Mouse (Mus musculus) lung, adult 2 months (tissue): ENCODE results near the gene Olfr597. TPM values are rescaled to one million over a fixed set of nuclear protein-coding genes. Genes with fewer than 3 reads are reported as not detected.
"Not testable (repeated sequence)": the region's sequence is repeated elsewhere in the genome, so short reads cannot be mapped to it uniquely, and the experiment has no call there.

Experiments used
- DNase-seq: peaks from one replicate; pipeline ENCODE4 v3.0.0; 2022
- H3K4me1 ChIP-seq: fragments of 200-500 bp; 2 replicates; pipeline ENCODE4 v1.6.1; 2011; ENCODE audit warnings: low read length; ENCODE audit not compliant: control insufficient read depth, insufficient read depth
- H3K4me3 ChIP-seq: fragments of 200-500 bp; replicated peaks from 2 replicates; pipeline ENCODE3; 2011; ENCODE audit warnings: low read depth, mild to moderate bottlenecking, control low read depth, low read length; ENCODE audit errors: extremely low read depth
- CTCF ChIP-seq: fragments of 200-500 bp; IDR thresholded peaks from 2 replicates; pipeline ENCODE4 v1.5.1; 2011; ENCODE audit warnings: mild to moderate bottlenecking, low read length, control low read depth; ENCODE audit not compliant: insufficient read depth
- POLR2A ChIP-seq: fragments of 200-500 bp; IDR thresholded peaks from 2 replicates; pipeline ENCODE4 v1.6.1; 2011; ENCODE audit warnings: low read depth, mild to moderate bottlenecking, control low read depth, low read length, borderline replicate concordance; ENCODE audit errors: extremely low read depth
- WGBS: fragments of 180-500 bp; shearing (Covaris S2); methylation state at CpG from one replicate; pipeline ENCODE4 v1.1.7; 2018; 5-methylcytosine and 5-hydroxymethylcytosine counted together
- polyA plus RNA-seq: library from polyadenylated mRNA; depleted of rRNA; stranded (reverse); fragments of >200 nt; gene quantifications from 2 replicates; pipeline ENCODE4 v1.2.3, GENCODE M21; 2012; rRNA removed

Gene Olfr597
- not detected in 2 replicates for polyA plus RNA-seq

GRCm38 (mm10) chr7:103316015-103316414, at the start of gene Olfr597:
Gene Olfr597, plus strand, starts transcription at chr7:103316315.
- H3K4me3 ChIP-seq, H3K4me1 ChIP-seq, DNase-seq: not testable (repeated sequence)
- WGBS, result 74% methylated on average over 2 of the region's 2 CpGs

- H3K4me3 ChIP-seq, H3K4me1 ChIP-seq, DNase-seq: not testable (repeated sequence)
- WGBS, result 72% methylated on average over 2 of the region's 2 CpGs
Observed at GRCm38 (mm10) chr7:103305348-103305747, 10.8 kb upstream of the Olfr597 start, which contains the start of gene Olfr596. Gene Olfr596, plus strand, starts transcription at chr7:103305648.

GRCm38 (mm10) chr7:103323268-103323667, 7.2 kb downstream of the Olfr597 start, which contains the start of gene Olfr598:
Gene Olfr598, plus strand, starts transcription at chr7:103323568.
- DNase-seq, result no peak
- no peaks in the 10 kb centered on the region for H3K4me1 ChIP-seq
- H3K4me3 ChIP-seq, result no peak within 1 kb of the TSS
- no peak for TF ChIP-seq CTCF
- TF ChIP-seq POLR2A, result no peak

- TF ChIP-seq POLR2A, result no peak
- TF ChIP-seq CTCF, result no peak
- H3K4me3 ChIP-seq, result no peak within 1 kb of the TSS
- WGBS, result 88% methylated on average over 1 of the region's 1 CpGs
- H3K4me1 ChIP-seq, result no peaks in the 10 kb centered on the region
- no peak for DNase-seq
Observed at GRCm38 (mm10) chr7:103335617-103336016, 19.5 kb downstream of the Olfr597 start, which contains the start of gene Olfr599. Gene Olfr599, plus strand, starts transcription at chr7:103335917.

GRCm38 (mm10) chr7:103349569-103349968, 33.5 kb downstream of the Olfr597 start, which contains the start of gene Olfr600:
Gene Olfr600, minus strand, starts transcription at chr7:103349669.
- Histone ChIP-seq H3K4me3 (no peak within 1 kb of the TSS), H3K4me1 (no peaks in the 10 kb centered on the region)
- DNase-seq, result no peak
- TF ChIP-seq CTCF (no peak), POLR2A (no peak)

- Histone ChIP-seq H3K4me3 (no peak within 1 kb of the TSS), H3K4me1 (no peaks in the 10 kb centered on the region)
- WGBS, result 80% methylated on average over 1 of the region's 1 CpGs
- no peak for DNase-seq
- TF ChIP-seq POLR2A (no peak), CTCF (no peak)
Observed at GRCm38 (mm10) chr7:103362555-103362954, 46.4 kb downstream of the Olfr597 start, which contains the start of gene Olfr601. Gene Olfr601, minus strand, starts transcription at chr7:103362655.

Other genes with a start within 250 kb of the Olfr597 start
- gene Olfr584, start 234.4 kb upstream of the Olfr597 start, polyA plus RNA-seq, result not detected in 2 replicates
- not detected in 2 replicates for gene Olfr585, start 218.6 kb upstream of the Olfr597 start, polyA plus RNA-seq
- gene Olfr586, start 190.7 kb upstream of the Olfr597 start, polyA plus RNA-seq, result not detected in 2 replicates
- gene Olfr588-ps1, start 175.4 kb upstream of the Olfr597 start, polyA plus RNA-seq, result not detected in 2 replicates
- not detected in 2 replicates for gene Olfr589, start 160.0 kb upstream of the Olfr597 start, polyA plus RNA-seq
- gene Olfr591, start 138.0 kb upstream of the Olfr597 start, polyA plus RNA-seq, result not detected in 2 replicates
- gene Olfr592, start 131.5 kb upstream of the Olfr597 start, polyA plus RNA-seq, result not detected in 2 replicates
- not detected in 2 replicates for gene Olfr593, start 104.5 kb upstream of the Olfr597 start, polyA plus RNA-seq
- gene Olfr594, start 99.3 kb upstream of the Olfr597 start, polyA plus RNA-seq, result not detected in 2 replicates
- not detected in 2 replicates for gene Usp17ld, start 63.8 kb upstream of the Olfr597 start, polyA plus RNA-seq
- not detected in 2 replicates for gene Olfr596, start 10.7 kb upstream of the Olfr597 start, polyA plus RNA-seq
- not detected in 2 replicates for gene Olfr598, start 7.3 kb downstream of the Olfr597 start, polyA plus RNA-seq
- not detected in 2 replicates for gene Olfr599, start 19.6 kb downstream of the Olfr597 start, polyA plus RNA-seq
- gene Olfr600, start 33.4 kb downstream of the Olfr597 start, polyA plus RNA-seq, result not detected in 2 replicates
- not detected in 2 replicates for gene Olfr601, start 46.3 kb downstream of the Olfr597 start, polyA plus RNA-seq
- not detected in 2 replicates for gene Olfr603, start 69.9 kb downstream of the Olfr597 start, polyA plus RNA-seq
- gene Usp17lc, start 98.8 kb downstream of the Olfr597 start, polyA plus RNA-seq, result not detected in 2 replicates
- gene Olfr605, start 129.1 kb downstream of the Olfr597 start, polyA plus RNA-seq, result not detected in 2 replicates
- not detected in 2 replicates for gene Olfr606, start 132.7 kb downstream of the Olfr597 start, polyA plus RNA-seq
- not detected in 2 replicates for gene Olfr607, start 147.8 kb downstream of the Olfr597 start, polyA plus RNA-seq
- not detected in 2 replicates for gene Olfr608, start 153.6 kb downstream of the Olfr597 start, polyA plus RNA-seq
- not detected in 2 replicates for gene Olfr609, start 181.7 kb downstream of the Olfr597 start, polyA plus RNA-seq
- not detected in 2 replicates for gene Olfr610, start 195.8 kb downstream of the Olfr597 start, polyA plus RNA-seq
- not detected in 2 replicates for gene Olfr611, start 204.5 kb downstream of the Olfr597 start, polyA plus RNA-seq
- not detected in 2 replicates for gene Olfr612, start 226.4 kb downstream of the Olfr597 start, polyA plus RNA-seq
- gene Olfr613, start 231.8 kb downstream of the Olfr597 start, polyA plus RNA-seq, result not detected in 2 replicates
- gene Olfr615, start 239.8 kb downstream of the Olfr597 start, polyA plus RNA-seq, result not detected in 2 replicates